Comparison of ENCODE assay signal across 14 mouse cellular contexts in the genomic region with DNA sequence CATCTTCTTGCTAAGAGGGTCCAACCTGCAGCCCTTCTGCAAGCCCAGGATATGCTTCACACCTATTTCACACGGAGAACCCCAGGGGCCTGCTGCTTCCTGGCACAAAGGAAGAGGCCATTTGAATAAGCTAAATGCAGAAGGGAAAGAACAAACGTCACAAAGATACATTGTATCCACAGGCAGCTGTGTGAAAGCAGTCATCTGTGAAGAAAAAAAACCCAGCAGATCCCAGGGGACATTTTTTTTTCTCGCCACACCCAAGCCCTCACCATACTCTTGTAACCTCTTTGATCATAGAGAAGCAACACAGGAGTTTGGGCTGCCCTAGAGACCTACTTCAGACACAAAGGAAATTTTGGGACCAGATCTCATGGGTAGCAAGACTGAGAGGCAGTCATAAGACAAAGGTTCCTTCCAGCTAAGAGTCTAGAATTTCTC. TPM values are rescaled to one million over a fixed set of nuclear protein-coding genes. Genes with fewer than 3 reads are reported as not detected.
DNase-seq lines count a peak whose midpoint lies in the region; TF ChIP-seq lines count a peak whose summit lies in the region.
"Had no signal": no experiment of that assay in that cellular context is flagged by ENCODE, and none has a peak within 500 bp of the region (broad histone marks: within the 10 kb centered on the region; RNA-seq: fewer than 3 reads in every experiment).

No protein-coding gene starts in this region.

- intact Hi-C loops in heart, postnatal 36 days (cut with DNase I), result no loop called here
- intact Hi-C loops in left cerebral cortex, adult 2 months (cut with DNase I), result no loop called here

- H3K27ac ChIP-seq in left cerebral cortex, adult 2 months, result no peak overlapping the region
- H3K27ac ChIP-seq: heart, embryonic 15.5 days; hindbrain, embryonic 13.5 days; liver, embryonic 12.5 days had no signal

- no peak for TF ChIP-seq CTCF in left cerebral cortex, adult 2 months (IDR thresholded peaks at IDR 0.05)

- H3K4me3 ChIP-seq in left cerebral cortex, adult 2 months, result no peak overlapping the region
- H3K4me3 ChIP-seq: heart, embryonic 15.5 days; hindbrain, embryonic 13.5 days; liver, embryonic 12.5 days had no signal

- DNase-seq in heart, adult 9 months (ENCODE audit: low spot score in 2 of 2), result peak; percentile 11 to 29
- DNase-seq in heart, postnatal 36 days, result no peak
- peak; percentile 70 for DNase-seq in testis, postnatal 14 days (ENCODE audit: low spot score)
- DNase-seq in testis, postnatal 10 days (ENCODE audit: low spot score), result no peak
- DNase-seq in skeletal muscle tissue, adult 2 months (ENCODE audit: low read depth, low spot score), result peak; percentile 42
- no peak for DNase-seq in left cerebral cortex, adult 2 months (ENCODE audit: extremely low spot score in 1 of 2, low spot score in 2 of 2)
- no peak for DNase-seq in kidney, postnatal 36 days
- DNase-seq in urinary bladder, postnatal 25 days (ENCODE audit: low spot score), result no peak
- DNase-seq: cerebellum, adult 9-11 months; left cerebral cortex, postnatal 4 days; lung, postnatal 14 days had no signal

RNA-seq across cellular contexts. Expression of gene Scd1, which starts 31.1 kb away (rescaled TPM):
- total RNA-seq in heart, postnatal 36 days (2021), result 10 to 100 TPM; 25.8 to 78.5 TPM
- 100 to 1,000 TPM; 133 to 177 TPM for total RNA-seq in left cerebral cortex, adult 2 months (2021)

RNA-seq across cellular contexts. Expression of gene Scd4, which starts 43.6 kb away (rescaled TPM):
- total RNA-seq in heart, postnatal 36 days (2021), result 10 to 100 TPM in 1 of 2 experiments, 1 to 10 TPM in 1; 8.2 to 15.2 TPM
- 1 to 10 TPM; 2.1 to 2.3 TPM for total RNA-seq in left cerebral cortex, adult 2 months (2021)

Comparison
In these comparisons a context has a peak if more than half of its experiments do, and no peak if none do; other contexts are left out.
1. DNase-seq: peak in heart, adult 9 months (2 of 2), testis, postnatal 14 days (single experiment) and skeletal muscle tissue, adult 2 months (single experiment); none in heart, postnatal 36 days (0 of 2), testis, postnatal 10 days (single experiment), left cerebral cortex, adult 2 months (0 of 2), kidney, postnatal 36 days (0 of 2) and urinary bladder, postnatal 25 days (single experiment).